Mouse (Mus musculus): ENCODE results near the gene Inhbc. TPM values are rescaled to one million over a fixed set of nuclear protein-coding genes. Genes with fewer than 3 reads are reported as not detected.
A peak's percentile ranks its signal among the peaks of the same experiment; 100 is the strongest.
"Not testable (repeated sequence)": the region's sequence is repeated elsewhere in the genome, so short reads cannot be mapped to it uniquely, and the experiment has no call there.

The Inhbc gene
- polyA plus RNA-seq, 1 experiment from 2014 or later: not detected

GRCm38 (mm10) chr10:127319969-127320368, 50.3 kb downstream of the Inhbc start:
- DNase-seq (ENCODE audit: low spot score) (no peak), ATAC-seq (ENCODE audit: low FRiP score, low TSS enrichment) (no peak)
- Histone ChIP-seq H3K4me1 (replicated peaks; ENCODE audit: control insufficient read depth, insufficient read depth) (no peaks in the 10 kb centered on the region), H3K9me3 (ENCODE audit: control insufficient read depth, low read length) (no peaks in the 10 kb centered on the region), H3K4me2 (replicated peaks; ENCODE audit: low read depth) (no peak overlapping the region), H3K27me3 (ENCODE audit: control insufficient read depth, insufficient read depth, low read length) (no peaks in the 10 kb centered on the region), H3K27ac (replicated peaks) (no peak overlapping the region), H3K9ac (ENCODE audit: low read length) (no peak overlapping the region), H3K36me3 (ENCODE audit: control insufficient read depth, insufficient read depth, low read length) (no peaks in the 10 kb centered on the region), H3K4me3 (ENCODE audit: low read depth, low read length) (no peak overlapping the region)
- WGBS: 69% methylated on average over 7 of the region's 7 CpGs
- TF ChIP-seq EP300 (optimal IDR thresholded peaks at IDR 0.05) (no peak), CTCF (IDR thresholded peaks at IDR 0.05; ENCODE audit: low read depth) (no peak)

- Histone ChIP-seq H3K36me3 (ENCODE audit: control insufficient read depth, insufficient read depth, low read length) (no peaks in the 10 kb centered on the region), H3K27ac (replicated peaks) (no peak overlapping the region), H3K27me3 (ENCODE audit: control insufficient read depth, insufficient read depth, low read length) (no peaks in the 10 kb centered on the region), H3K4me3 (ENCODE audit: low read depth, low read length) (no peak overlapping the region), H3K9ac (ENCODE audit: low read length) (no peak overlapping the region), H3K4me1 (replicated peaks; ENCODE audit: control insufficient read depth, insufficient read depth) (no peaks in the 10 kb centered on the region), H3K9me3 (ENCODE audit: control insufficient read depth, low read length) (no peaks in the 10 kb centered on the region), H3K4me2 (replicated peaks; ENCODE audit: low read depth) (no peak overlapping the region)
- TF ChIP-seq CTCF (IDR thresholded peaks at IDR 0.05; ENCODE audit: low read depth) (no peak), EP300 (optimal IDR thresholded peaks at IDR 0.05) (no peak)
- 38% methylated on average over 4 of the region's 4 CpGs for WGBS
- ATAC-seq (ENCODE audit: low FRiP score, low TSS enrichment) (no peak), DNase-seq (ENCODE audit: low spot score) (no peak)
Measured at GRCm38 (mm10) chr10:127318009-127318408, 52.2 kb downstream of the Inhbc start.

GRCm38 (mm10) chr10:127317277-127317676, 53.0 kb downstream of the Inhbc start:
- Histone ChIP-seq H3K36me3 (ENCODE audit: control insufficient read depth, insufficient read depth, low read length) (no peaks in the 10 kb centered on the region), H3K27ac (replicated peaks) (no peak overlapping the region), H3K4me1 (replicated peaks; ENCODE audit: control insufficient read depth, insufficient read depth) (no peaks in the 10 kb centered on the region), H3K9me3 (ENCODE audit: control insufficient read depth, low read length) (no peaks in the 10 kb centered on the region), H3K27me3 (ENCODE audit: control insufficient read depth, insufficient read depth, low read length) (no peaks in the 10 kb centered on the region), H3K4me2 (replicated peaks; ENCODE audit: low read depth) (no peak overlapping the region), H3K9ac (ENCODE audit: low read length) (no peak overlapping the region), H3K4me3 (ENCODE audit: low read depth, low read length) (no peak overlapping the region)
- ATAC-seq (ENCODE audit: low FRiP score, low TSS enrichment): no peak
- DNase-seq (ENCODE audit: low spot score): no peak
- no peak for TF ChIP-seq CTCF (IDR thresholded peaks at IDR 0.05; ENCODE audit: low read depth)
- TF ChIP-seq EP300 (optimal IDR thresholded peaks at IDR 0.05): no peak
- 84% methylated on average over 2 of the region's 2 CpGs for WGBS

GRCm38 (mm10) chr10:127314950-127315349, 55.3 kb downstream of the Inhbc start:
- not testable (repeated sequence) for H3K9me3 ChIP-seq (ENCODE audit: control insufficient read depth, low read length); H3K4me1 ChIP-seq (replicated peaks; ENCODE audit: control insufficient read depth, insufficient read depth); H3K27ac ChIP-seq (replicated peaks); H3K9ac ChIP-seq (ENCODE audit: low read length); H3K36me3 ChIP-seq (ENCODE audit: control insufficient read depth, insufficient read depth, low read length); H3K4me3 ChIP-seq (ENCODE audit: low read depth, low read length); H3K27me3 ChIP-seq (ENCODE audit: control insufficient read depth, insufficient read depth, low read length); H3K4me2 ChIP-seq (replicated peaks; ENCODE audit: low read depth); DNase-seq (ENCODE audit: low spot score); ATAC-seq (ENCODE audit: low FRiP score, low TSS enrichment)
- WGBS: 69% methylated on average over 1 of the region's 1 CpGs
- 0 out of 2 replicates have a peak, but pooled peaks have one; percentile 9 for TF ChIP-seq CTCF (IDR thresholded peaks at IDR 0.05; ENCODE audit: low read depth)

GRCm38 (mm10) chr10:127313516-127313915, 56.7 kb downstream of the Inhbc start:
- not testable (repeated sequence) for DNase-seq (ENCODE audit: low spot score); H3K4me1 ChIP-seq (replicated peaks; ENCODE audit: control insufficient read depth, insufficient read depth); H3K27ac ChIP-seq (replicated peaks); H3K36me3 ChIP-seq (ENCODE audit: control insufficient read depth, insufficient read depth, low read length); H3K4me3 ChIP-seq (ENCODE audit: low read depth, low read length); H3K4me2 ChIP-seq (replicated peaks; ENCODE audit: low read depth); H3K27me3 ChIP-seq (ENCODE audit: control insufficient read depth, insufficient read depth, low read length); H3K9ac ChIP-seq (ENCODE audit: low read length); H3K9me3 ChIP-seq (ENCODE audit: control insufficient read depth, low read length); ATAC-seq (ENCODE audit: low FRiP score, low TSS enrichment)
- 91% methylated on average over 5 of the region's 5 CpGs for WGBS

GRCm38 (mm10) chr10:127312858-127313257, 57.4 kb downstream of the Inhbc start:
- no peak overlapping the region for H3K4me3 ChIP-seq (ENCODE audit: low read depth, low read length)
- H3K27me3 ChIP-seq (ENCODE audit: control insufficient read depth, insufficient read depth, low read length): no peaks in the 10 kb centered on the region
- no peak for DNase-seq (ENCODE audit: low spot score)
- H3K27ac ChIP-seq (replicated peaks): no peak overlapping the region
- H3K4me2 ChIP-seq (replicated peaks; ENCODE audit: low read depth): no peak overlapping the region
- WGBS: 60% methylated on average over 4 of the region's 4 CpGs
- TF ChIP-seq CTCF (IDR thresholded peaks at IDR 0.05; ENCODE audit: low read depth): no peak
- H3K9me3 ChIP-seq (ENCODE audit: control insufficient read depth, low read length): no peaks in the 10 kb centered on the region
- no peaks in the 10 kb centered on the region for H3K4me1 ChIP-seq (replicated peaks; ENCODE audit: control insufficient read depth, insufficient read depth)
- H3K36me3 ChIP-seq (ENCODE audit: control insufficient read depth, insufficient read depth, low read length): peaks cover 8% of the 10 kb centered on the region; the same call in 1 of the 2 replicates
- ATAC-seq (ENCODE audit: low FRiP score, low TSS enrichment): no peak
- H3K9ac ChIP-seq (ENCODE audit: low read length): no peak overlapping the region
